Mouse (Mus musculus) layer of hippocampus, postnatal 25 days (tissue): ENCODE data around the gene Hist2h2bb. TPM values are rescaled to one million over a fixed set of nuclear protein-coding genes. Genes with fewer than 3 reads are reported as not detected.

Experiments
- DNase-seq, 2 experiments: peaks; one replicate each; pipeline ENCODE4 v3.0.0; 2022; ENCODE audit warnings: mixed read lengths in 2 of 2, low spot score in 1 of 2; ENCODE audit errors: extremely low spot score in 1 of 2
- microRNA-seq, 2 experiments: library from miRNA; unstranded; fragments of <30 nt; microRNA quantifications; one replicate each; pipeline ENCODE4 v1.2.0; 2021
- total RNA-seq, 2 experiments: library from RNA; stranded (reverse); gene quantifications; 2 replicates each; pipeline ENCODE4 v1.2.3; 2021

The Hist2h2bb gene
- total RNA-seq, 2 experiments from 2014 or later: 110 to 123 TPM

GRCm38 (mm10) chr3:96298360-96298759, 28.8 kb downstream of the Hist2h2bb start:
- no peak for DNase-seq

DNA sequence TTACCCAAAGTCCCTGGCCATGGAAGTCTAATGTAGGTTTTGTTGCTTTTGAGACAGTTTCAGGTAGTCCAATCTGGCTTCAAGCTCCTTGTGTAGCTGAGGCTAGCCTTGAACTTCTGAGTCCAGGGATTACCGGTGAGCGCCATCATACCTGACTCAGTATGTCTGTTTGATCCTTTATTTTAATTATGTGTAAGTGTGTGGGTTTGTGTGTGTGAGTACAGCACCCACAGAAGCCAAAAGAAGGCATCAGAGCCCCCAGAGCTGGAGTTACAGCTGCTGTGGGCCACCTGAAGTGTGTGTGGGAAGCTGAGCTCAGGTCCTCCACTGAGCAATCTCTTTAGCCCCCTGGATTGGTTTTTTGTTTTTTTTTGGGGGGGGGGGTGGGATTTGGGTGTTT, 30.0 kb downstream of the Hist2h2bb start:
- no peak for DNase-seq

GRCm38 (mm10) chr3:96300706-96301529, 31.4 kb downstream of the Hist2h2bb start:
- DNase-seq: no peak

DNA sequence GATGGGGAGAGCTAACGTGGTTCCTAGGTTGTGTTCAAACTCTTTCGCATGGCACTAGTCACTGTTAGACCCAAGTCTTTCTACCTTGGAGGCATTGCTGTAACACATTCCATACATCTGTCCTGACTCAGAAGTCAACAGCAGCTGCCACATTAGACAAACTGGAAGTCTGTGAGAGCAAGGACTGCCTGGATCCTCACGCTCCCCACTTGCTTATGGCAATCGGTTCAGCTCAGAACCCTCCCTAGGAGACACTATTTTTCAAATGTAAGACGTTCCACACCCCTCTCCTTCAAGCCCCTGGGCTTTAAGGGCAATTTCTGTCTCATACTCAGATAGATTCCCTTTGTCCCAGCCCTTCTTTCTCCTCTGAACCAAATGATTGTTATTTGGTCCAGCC, 32.5 kb downstream of the Hist2h2bb start:
- no peak for DNase-seq

- DNase-seq: no peak
These were observed 37.0 kb downstream of the Hist2h2bb start for GRCm38 (mm10) chr3:96306506-96306905.

DNA sequence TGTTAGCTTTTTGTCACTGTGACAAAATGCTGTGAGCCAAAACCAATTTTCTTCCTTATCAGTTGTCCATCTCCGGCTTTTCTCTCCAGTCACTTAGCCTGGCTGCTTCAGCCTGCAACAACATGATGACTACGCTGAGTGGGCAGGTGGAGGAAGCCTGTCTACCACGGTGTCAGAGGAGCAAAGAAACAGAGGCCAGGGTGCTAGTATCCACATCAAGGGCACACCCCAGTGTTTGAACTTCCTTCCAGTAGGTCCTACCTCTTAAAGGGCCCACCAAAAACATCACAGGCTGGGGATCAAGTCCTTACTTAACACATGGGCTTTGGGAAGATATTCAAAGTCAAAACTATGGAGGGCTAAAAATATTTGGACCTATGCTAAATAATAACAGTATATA, 39.9 kb downstream of the Hist2h2bb start:
- no peak for DNase-seq

DNA sequence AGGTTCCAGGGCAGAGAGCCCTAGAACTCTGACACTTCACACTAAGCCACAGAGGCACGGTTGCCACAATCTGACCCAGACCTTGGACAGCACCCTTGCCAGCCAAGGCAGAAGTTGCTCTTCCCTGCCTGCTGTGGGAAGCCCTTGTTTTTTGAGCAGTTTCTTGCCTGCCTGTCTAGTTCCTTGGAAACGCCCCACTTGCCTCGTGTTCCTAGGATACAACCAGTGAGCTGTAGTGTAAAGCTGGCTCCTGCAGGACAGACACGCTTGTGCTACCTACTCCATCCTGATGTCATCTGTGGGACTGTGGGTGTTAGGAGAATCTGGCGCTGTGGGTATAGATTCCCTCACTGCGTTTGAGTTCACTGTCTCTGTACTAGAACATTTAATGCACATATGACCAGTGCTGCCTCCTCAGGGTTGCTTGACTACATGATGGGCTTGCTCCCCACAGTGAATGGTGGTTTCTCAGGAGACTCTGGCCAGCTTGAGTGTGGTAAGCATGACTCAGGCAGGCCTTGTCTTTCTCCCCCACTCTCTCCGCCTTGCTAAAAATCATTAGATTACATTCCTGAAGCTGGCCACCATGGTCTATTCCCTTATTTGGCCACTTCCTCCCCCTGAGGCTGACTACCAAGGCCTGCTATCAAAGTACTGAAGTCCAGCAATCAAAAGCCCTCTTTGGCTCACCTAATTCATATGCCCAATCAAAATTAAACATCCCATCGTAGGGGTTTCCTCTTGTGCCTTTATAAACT, 43.0 kb downstream of the Hist2h2bb start:
- DNase-seq: no peak

Small RNA genes within 50 kb of the gene (microRNA-seq; reads per million reads assigned to microRNA genes)
- gene Gm44492 (0 reads per million in 2 experiments), gene Gm47311 (0 reads per million in 2 experiments), gene Gm47313 (0 reads per million in 2 experiments)

Other genes with a start within 250 kb of the Hist2h2bb start
- 10 to 100 TPM; 42.2 to 45.0 TPM for gene Vps45, start 211.3 kb upstream of the Hist2h2bb start, total RNA-seq
- 10 to 100 TPM; 31.9 to 33.6 TPM for gene Otud7b, start 165.2 kb upstream of the Hist2h2bb start, total RNA-seq
- gene Mtmr11, start 107.7 kb upstream of the Hist2h2bb start, total RNA-seq: 1 to 10 TPM; 3.8 to 4.4 TPM
- gene Sf3b4, start 97.4 kb upstream of the Hist2h2bb start, total RNA-seq: 10 to 100 TPM; 45.8 to 49.4 TPM
- gene Sv2a, start 88.6 kb upstream of the Hist2h2bb start, total RNA-seq: 100 to 1,000 TPM; 379 to 381 TPM
- 10 to 100 TPM; 16.5 to 17.9 TPM for gene Bola1, start 50.0 kb upstream of the Hist2h2bb start, total RNA-seq
- gene Hist2h2ab, start 49.9 kb upstream of the Hist2h2bb start, total RNA-seq: 1 to 10 TPM; 8.5 to 9.2 TPM
- 10 to 100 TPM; 23.0 to 27.5 TPM for gene Hist2h2ac, start 48.9 kb upstream of the Hist2h2bb start, total RNA-seq
- gene Hist2h2be, start 48.6 kb upstream of the Hist2h2bb start, total RNA-seq: 1 to 10 TPM; 5.6 to 5.9 TPM
- gene Hist2h3c2, start 30.6 kb upstream of the Hist2h2bb start, total RNA-seq: 10 to 100 TPM in 1 of 2 experiments, 1 to 10 TPM in 1; 9.9 to 11.0 TPM
- gene Hist2h2aa2, start 29.5 kb upstream of the Hist2h2bb start, total RNA-seq: 100 to 1,000 TPM; 225 TPM
- gene Hist2h2aa1, start 24.3 kb upstream of the Hist2h2bb start, total RNA-seq: 1 to 10 TPM; 3.0 to 6.9 TPM
- not detected for gene Hist2h3c1, start 23.1 kb upstream of the Hist2h2bb start, total RNA-seq
- gene Hist2h4, start 6.4 kb upstream of the Hist2h2bb start, total RNA-seq: 10 to 100 TPM; 23.8 to 28.4 TPM
- 10 to 100 TPM; 41.9 to 53.6 TPM for gene Hist2h3b, start 1.1 kb upstream of the Hist2h2bb start, total RNA-seq
- gene Fcgr1, start 24.2 kb downstream of the Hist2h2bb start, total RNA-seq: 1 to 10 TPM; 2.9 to 3.3 TPM
- gene BC107364, start 182.6 kb downstream of the Hist2h2bb start, total RNA-seq: not detected